Mouse (Mus musculus) kidney, adult 2 months (tissue): ENCODE results near the gene Macrod2. TPM values are rescaled to one million over a fixed set of nuclear protein-coding genes. Genes with fewer than 3 reads are reported as not detected.

Experiments
- DNase-seq: peaks from one replicate; pipeline ENCODE4 v3.0.0; 2021
- H3K27ac ChIP-seq: fragments of 200-500 bp; 2 replicates; pipeline ENCODE4 v1.5.1; 2012; ENCODE audit warnings: low read depth, low read length, control low read depth, inconsistent platforms; ENCODE audit not compliant: insufficient read depth
- H3K27me3 ChIP-seq: fragments of 200-500 bp; replicated peaks from 2 replicates; pipeline ENCODE4 v1.6.1; 2012; ENCODE audit warnings: mild to moderate bottlenecking, moderate library complexity, low read length, inconsistent platforms; ENCODE audit not compliant: control insufficient read depth, insufficient read depth
- H3K36me3 ChIP-seq: fragments of 200-500 bp; 2 replicates; pipeline ENCODE4 v1.6.1; 2012; ENCODE audit warnings: mild to moderate bottlenecking, moderate library complexity, low read length, inconsistent platforms; ENCODE audit not compliant: control insufficient read depth, insufficient read depth
- H3K4me1 ChIP-seq: fragments of 200-500 bp; 2 replicates; pipeline ENCODE4 v1.6.1; 2011; ENCODE audit warnings: low read length; ENCODE audit not compliant: control insufficient read depth, insufficient read depth
- H3K4me3 ChIP-seq: fragments of 200-500 bp; 2 replicates; pipeline ENCODE4 v1.5.1; 2011; ENCODE audit warnings: mild to moderate bottlenecking, low read depth, low read length, control low read depth; ENCODE audit not compliant: insufficient read depth
- CTCF ChIP-seq: fragments of 200-500 bp; conservative IDR thresholded peaks from 2 replicates; pipeline ENCODE4 v1.5.1; 2011; ENCODE audit warnings: low read depth, mild to moderate bottlenecking, control low read depth, low read length, moderate library complexity, mixed read lengths; ENCODE audit not compliant: insufficient read depth, insufficient read length
- POLR2A ChIP-seq: fragments of 200-500 bp; IDR thresholded peaks from one replicate; pipeline ENCODE4 v1.6.1; 2011; ENCODE audit warnings: low read depth, low read length, control low read depth
- WGBS: fragments of 180-500 bp; shearing (Covaris S2); methylation state at CpG from one replicate; pipeline ENCODE4 v1.1.7; 2018; 5-methylcytosine and 5-hydroxymethylcytosine counted together
- polyA plus RNA-seq: library from polyadenylated mRNA; depleted of rRNA; stranded (reverse); fragments of >200 nt; gene quantifications from 2 replicates; pipeline ENCODE4 v1.2.3, GENCODE M21; 2012

Gene Macrod2
- polyA plus RNA-seq, 1 experiment = 9.8 TPM

GRCm38 (mm10) chr2:140828859-140829258 lies 433.8 kb downstream of the Macrod2 start:
- Histone ChIP-seq H3K27ac (no peak overlapping the region), H3K36me3 (no peaks in the 10 kb centered on the region), H3K27me3 (no peaks in the 10 kb centered on the region), H3K4me3 (no peak overlapping the region), H3K4me1 (no peaks in the 10 kb centered on the region)
- TF ChIP-seq CTCF (no peak), POLR2A (no peak)
- no peak for DNase-seq
- WGBS = 80% methylated on average over 5 of the region's 5 CpGs

GRCm38 (mm10) chr2:140830086-140830485 lies 435.0 kb downstream of the Macrod2 start:
- 66% methylated on average over 3 of the region's 3 CpGs for WGBS
- H3K27me3 ChIP-seq = no peaks in the 10 kb centered on the region
- no peaks in the 10 kb centered on the region for H3K36me3 ChIP-seq
- no peak for DNase-seq
- H3K4me1 ChIP-seq = no peaks in the 10 kb centered on the region
- no peak overlapping the region for H3K4me3 ChIP-seq
- H3K27ac ChIP-seq = no peak overlapping the region
- no peak for TF ChIP-seq CTCF
- TF ChIP-seq POLR2A = no peak

DNA sequence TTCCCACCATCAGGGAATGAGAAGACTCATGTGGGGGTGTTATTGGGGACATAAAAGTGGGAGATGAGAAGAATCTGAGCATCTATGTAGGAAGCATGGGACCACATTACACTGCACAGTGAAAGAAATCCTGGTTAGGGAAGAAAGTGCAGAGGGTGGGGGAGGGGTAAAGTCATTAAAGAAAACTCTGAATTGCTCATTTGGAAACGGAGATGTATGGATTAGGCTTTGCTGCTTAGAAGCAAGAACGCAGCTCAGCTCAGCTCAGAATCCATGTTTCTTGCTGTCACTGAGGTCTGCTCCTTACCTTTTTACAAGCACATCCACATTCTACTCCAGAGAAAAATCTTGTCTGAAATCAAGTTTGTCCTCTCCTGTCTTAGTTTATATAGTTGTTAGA lies 444.3 kb downstream of the Macrod2 start:
- no peak for TF ChIP-seq POLR2A
- TF ChIP-seq CTCF = no peak
- no peak overlapping the region for H3K4me3 ChIP-seq
- no peaks in the 10 kb centered on the region for H3K4me1 ChIP-seq
- no peaks in the 10 kb centered on the region for H3K36me3 ChIP-seq
- no peak for DNase-seq
- WGBS = 38% methylated on average over 2 of the region's 2 CpGs
- no peak overlapping the region for H3K27ac ChIP-seq
- no peaks in the 10 kb centered on the region for H3K27me3 ChIP-seq

DNA sequence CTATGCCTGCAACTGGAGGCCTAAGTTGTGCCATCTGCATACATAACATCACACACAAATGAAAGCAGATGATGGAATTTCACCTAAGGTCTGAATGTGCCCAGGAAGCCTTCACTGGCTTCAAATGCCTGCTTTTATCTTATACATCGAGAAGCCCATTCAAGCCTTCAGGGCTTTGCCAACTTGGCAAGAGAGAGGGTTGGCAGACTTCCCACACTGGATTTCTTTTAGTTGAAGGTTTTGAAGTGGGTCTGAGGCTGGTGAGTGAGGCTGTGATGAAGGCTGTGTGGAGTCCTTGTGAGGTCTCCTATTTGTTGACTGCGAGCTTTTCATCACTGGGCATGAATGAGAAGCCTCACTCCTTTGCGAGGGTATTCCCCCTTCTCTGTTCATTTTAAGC lies 444.8 kb downstream of the Macrod2 start:
- H3K27me3 ChIP-seq = no peaks in the 10 kb centered on the region
- DNase-seq = peak; percentile 39
- no peak for TF ChIP-seq CTCF
- no peak overlapping the region for H3K27ac ChIP-seq
- no peaks in the 10 kb centered on the region for H3K36me3 ChIP-seq
- WGBS = 54% methylated on average over 3 of the region's 3 CpGs
- no peak overlapping the region for H3K4me3 ChIP-seq
- no peaks in the 10 kb centered on the region for H3K4me1 ChIP-seq

DNA sequence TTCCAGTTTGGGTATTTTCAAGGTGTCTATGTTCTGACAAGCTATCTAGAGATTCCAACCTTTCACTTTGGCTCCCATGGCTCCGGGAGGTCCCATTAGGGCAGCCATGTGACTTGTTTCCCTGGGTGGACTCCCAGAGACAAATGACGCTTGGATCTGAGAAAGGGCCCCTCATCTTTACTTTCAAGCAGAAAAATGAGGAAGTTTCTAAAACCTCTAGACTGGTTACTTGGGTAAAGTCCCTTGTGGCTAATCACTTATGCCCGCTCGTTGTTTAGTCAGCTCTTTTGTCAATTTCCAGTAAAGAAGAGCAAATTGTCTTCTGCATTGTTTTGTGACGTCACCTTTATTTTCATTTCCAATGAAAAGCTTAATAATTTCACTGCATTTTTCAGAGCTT lies 448.9 kb downstream of the Macrod2 start:
- Histone ChIP-seq H3K4me1 (no peaks in the 10 kb centered on the region), H3K27ac (no peak overlapping the region), H3K4me3 (no peak overlapping the region), H3K27me3 (no peaks in the 10 kb centered on the region), H3K36me3 (no peaks in the 10 kb centered on the region)
- no peak for DNase-seq
- WGBS = 82% methylated on average over 5 of the region's 5 CpGs
- TF ChIP-seq POLR2A (no peak), CTCF (no peak)

DNA sequence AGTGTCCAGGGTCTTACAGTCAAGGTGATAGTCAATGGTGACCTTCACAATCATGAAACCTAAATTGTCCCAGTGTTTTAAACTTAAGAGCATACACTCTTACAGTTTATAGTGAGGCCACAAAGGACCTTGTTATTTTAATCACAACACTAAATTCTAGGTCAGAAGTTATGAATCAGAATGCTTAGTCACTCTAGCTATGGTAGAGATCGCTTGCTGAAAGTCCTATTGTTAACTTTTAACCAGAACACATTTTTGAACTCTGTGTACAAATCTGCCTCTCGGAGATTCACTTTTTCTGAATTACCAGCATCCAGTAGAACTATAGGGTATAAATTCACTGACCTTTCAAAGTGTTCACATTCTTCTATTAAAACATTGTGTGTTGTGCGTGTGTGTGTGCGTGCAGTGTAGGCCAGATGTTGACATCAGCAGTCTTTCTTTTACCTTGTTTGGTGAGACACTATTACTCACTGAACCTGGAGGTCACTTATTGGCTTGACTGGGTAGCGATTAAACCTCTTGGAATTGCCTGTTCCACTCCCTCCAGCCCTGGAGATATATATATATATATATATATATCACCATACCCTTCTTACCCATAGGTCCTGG lies 452.8 kb downstream of the Macrod2 start:
- Histone ChIP-seq H3K4me1 (no peaks in the 10 kb centered on the region), H3K36me3 (no peaks in the 10 kb centered on the region), H3K27ac (no peak overlapping the region), H3K27me3 (no peaks in the 10 kb centered on the region), H3K4me3 (no peak overlapping the region)
- TF ChIP-seq CTCF (no peak), POLR2A (no peak)
- 65% methylated on average over 5 of the region's 5 CpGs for WGBS
- peak; percentile 6 for DNase-seq

- H3K4me1 ChIP-seq = no peaks in the 10 kb centered on the region
- WGBS = 69% methylated on average over 9 of the region's 9 CpGs
- TF ChIP-seq CTCF (no peak), POLR2A (no peak)
- H3K27ac ChIP-seq = no peak overlapping the region
- DNase-seq = no peak
- no peaks in the 10 kb centered on the region for H3K27me3 ChIP-seq
- H3K36me3 ChIP-seq = no peaks in the 10 kb centered on the region
- H3K4me3 ChIP-seq = no peak overlapping the region
These were observed 458.4 kb downstream of the Macrod2 start for GRCm38 (mm10) chr2:140853538-140853937.

DNA sequence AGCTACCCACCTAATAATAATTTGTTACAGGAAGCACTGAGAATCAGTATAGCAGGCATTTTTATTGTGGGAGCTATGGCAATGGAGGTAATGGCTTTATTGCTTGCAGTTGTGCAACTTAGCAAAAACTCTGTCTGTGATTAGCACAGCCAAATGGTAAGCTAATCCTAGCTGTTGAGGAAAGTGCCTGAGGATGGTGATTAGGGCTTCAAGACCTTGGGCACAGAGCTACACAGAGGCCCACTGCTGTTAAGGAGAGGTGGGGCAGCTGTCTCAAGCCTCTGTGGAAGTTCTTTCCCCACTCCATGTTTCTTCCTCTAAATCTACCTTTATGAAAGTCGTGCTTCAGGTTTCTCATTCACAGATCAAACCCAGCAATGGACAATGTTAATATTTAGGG lies 466.2 kb downstream of the Macrod2 start:
- WGBS = 63% methylated on average over 1 of the region's 1 CpGs
- DNase-seq = no peak
- Histone ChIP-seq H3K36me3 (no peaks in the 10 kb centered on the region), H3K4me3 (no peak overlapping the region), H3K4me1 (no peaks in the 10 kb centered on the region), H3K27me3 (no peaks in the 10 kb centered on the region), H3K27ac (no peak overlapping the region)
- no peak for TF ChIP-seq POLR2A
- no peak for TF ChIP-seq CTCF
